Mouse (Mus musculus) cerebellum, postnatal 25 days (tissue): Measurements from ENCODE around the gene Gm9049.
"Not testable (repeated sequence)": the region's sequence is repeated elsewhere in the genome, so short reads cannot be mapped to it uniquely, and the experiment has no call there.

Experiments used
- DNase-seq, 2 experiments: peaks; one replicate each; pipeline ENCODE4 v3.0.0; 2021; ENCODE audit warnings: mixed read lengths in 2 of 2

Gene Gm9049

DNA sequence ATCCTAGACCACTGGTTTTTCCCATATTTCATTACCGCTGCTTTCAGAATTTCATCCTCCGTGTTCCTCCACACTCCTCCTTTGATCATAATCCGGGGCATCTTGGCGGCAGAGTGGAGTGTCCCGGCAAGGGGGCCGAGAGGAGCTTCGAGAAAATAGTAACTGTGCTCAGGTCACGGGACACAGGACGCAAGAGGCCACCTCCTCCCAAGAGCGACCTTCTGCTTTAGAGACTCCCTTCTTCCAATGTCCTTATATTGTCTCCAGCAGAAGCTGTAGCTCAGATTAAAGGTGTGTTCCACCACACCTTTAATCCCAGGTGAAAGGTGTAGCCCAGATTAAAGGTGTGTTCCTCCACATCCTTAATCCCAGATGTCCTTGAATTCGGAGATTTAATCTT, at the start of gene Gm9049:
TSS of gene Gm9049 (minus strand) at position 101 of the 400 bp plus-strand sequence.
- DNase-seq, result not testable (repeated sequence)

DNA sequence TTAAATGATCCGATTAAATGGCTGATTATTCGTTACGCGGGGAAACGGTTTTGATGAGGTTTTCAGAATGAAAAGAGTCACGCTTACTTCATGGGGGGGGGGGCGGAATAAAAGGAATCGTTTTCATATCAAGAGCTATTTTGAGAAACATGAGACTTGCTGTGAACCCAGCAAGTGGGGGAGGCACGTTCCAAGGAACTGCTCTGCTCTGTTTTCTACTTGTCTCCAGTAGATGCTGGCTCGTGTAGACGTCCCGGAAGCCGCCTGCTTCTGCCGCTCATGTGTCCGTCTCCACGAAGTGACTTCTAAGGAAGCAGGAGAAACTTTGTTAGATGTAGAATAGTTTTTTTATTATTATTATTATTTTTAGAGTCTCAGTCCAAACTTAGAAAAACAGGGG, 46.0 kb upstream of the Gm9049 start:
- no peak for DNase-seq

DNA sequence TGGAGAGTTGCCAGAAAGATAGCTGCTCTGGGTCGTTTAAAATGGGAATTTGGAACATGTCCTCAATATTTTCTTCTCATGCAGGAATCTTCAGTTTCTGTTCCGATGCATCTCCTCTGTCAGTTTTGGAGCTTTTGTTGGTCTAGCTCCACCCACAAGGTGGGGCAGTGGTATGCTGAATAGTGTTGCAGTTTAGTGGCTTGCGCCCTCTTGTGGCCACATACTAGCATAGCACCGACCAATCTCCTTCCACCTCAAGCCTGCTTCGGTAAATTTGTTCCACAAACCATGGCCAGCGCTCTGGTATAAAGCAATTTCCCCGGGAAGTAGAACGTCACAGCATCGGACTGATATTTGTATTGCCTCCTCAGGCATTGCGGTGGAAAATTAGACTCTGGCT, 16.5 kb upstream of the Gm9049 start:
- DNase-seq, result peak; percentile 78 to 84

GRCm38 (mm10) chr10:118369518-118369917, 15.6 kb upstream of the Gm9049 start:
- DNase-seq, result no peak

DNA sequence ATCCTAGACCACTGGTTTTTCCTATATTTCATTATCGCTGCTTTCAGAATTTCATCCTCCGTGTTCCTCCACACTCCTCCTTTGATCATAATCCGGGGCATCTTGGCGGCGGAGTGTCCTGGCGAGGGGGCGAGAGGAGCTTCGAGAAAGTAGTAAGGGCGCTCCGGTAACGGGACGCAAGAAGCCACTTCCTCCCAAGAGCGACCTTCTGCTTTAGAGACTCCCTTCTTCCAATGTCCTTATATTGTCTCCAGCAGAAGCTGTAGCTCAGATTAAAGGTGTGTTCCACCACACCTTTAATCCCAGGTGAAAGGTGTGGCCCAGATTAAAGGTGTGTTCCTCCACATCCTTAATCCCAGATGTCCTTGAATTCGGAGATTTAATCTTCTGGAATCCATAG, 5.3 kb downstream of the Gm9049 start, which contains the start of gene Gm9048:
TSS of gene Gm9048 (minus strand) at position 101 of the 400 bp plus-strand sequence.
- not testable (repeated sequence) for DNase-seq

DNA sequence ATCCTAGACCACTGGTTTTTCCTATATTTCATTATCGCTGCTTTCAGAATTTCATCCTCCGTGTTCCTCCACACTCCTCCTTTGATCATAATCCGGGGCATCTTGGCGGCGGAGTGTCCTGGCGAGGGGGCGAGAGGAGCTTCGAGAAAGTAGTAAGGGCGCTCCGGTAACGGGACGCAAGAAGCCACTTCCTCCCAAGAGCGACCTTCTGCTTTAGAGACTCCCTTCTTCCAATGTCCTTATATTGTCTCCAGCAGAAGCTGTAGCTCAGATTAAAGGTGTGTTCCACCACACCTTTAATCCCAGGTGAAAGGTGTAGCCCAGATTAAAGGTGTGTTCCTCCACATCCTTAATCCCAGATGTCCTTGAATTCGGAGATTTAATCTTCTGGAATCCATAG, 10.8 kb downstream of the Gm9049 start, which contains the start of gene Gm9046:
TSS of gene Gm9046 (minus strand) at position 101 of the 400 bp plus-strand sequence.
- DNase-seq, result not testable (repeated sequence)

- DNase-seq, result not testable (repeated sequence)
Measured at GRCm38 (mm10) chr10:118337731-118338130, 16.2 kb downstream of the Gm9049 start, which contains the start of gene Gm9045. TSS of gene Gm9045 (minus strand) at chr10:118337831.

- DNase-seq, result not testable (repeated sequence)
Measured at GRCm38 (mm10) chr10:118332308-118332707, 21.6 kb downstream of the Gm9049 start, which contains the start of gene Gm9044. TSS of gene Gm9044 (minus strand) at chr10:118332408.

DNA sequence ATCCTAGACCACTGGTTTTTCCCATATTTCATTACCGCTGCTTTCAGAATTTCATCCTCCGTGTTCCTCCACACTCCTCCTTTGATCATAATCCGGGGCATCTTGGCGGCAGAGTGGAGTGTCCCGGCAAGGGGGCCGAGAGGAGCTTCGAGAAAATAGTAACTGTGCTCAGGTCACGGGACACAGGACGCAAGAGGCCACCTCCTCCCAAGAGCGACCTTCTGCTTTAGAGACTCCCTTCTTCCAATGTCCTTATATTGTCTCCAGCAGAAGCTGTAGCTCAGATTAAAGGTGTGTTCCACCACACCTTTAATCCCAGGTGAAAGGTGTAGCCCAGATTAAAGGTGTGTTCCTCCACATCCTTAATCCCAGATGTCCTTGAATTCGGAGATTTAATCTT, 27.0 kb downstream of the Gm9049 start, which contains the start of gene Gm9040:
TSS of gene Gm9040 (minus strand) at position 101 of the 400 bp plus-strand sequence.
- DNase-seq, result not testable (repeated sequence)

GRCm38 (mm10) chr10:118319024-118319423, 34.9 kb downstream of the Gm9049 start:
- DNase-seq, result no peak

GRCm38 (mm10) chr10:118302133-118302532, 51.8 kb downstream of the Gm9049 start:
- DNase-seq, result not testable (repeated sequence)
